Mouse (Mus musculus) myocyte (in vitro differentiated cells): ENCODE data around the gene Bnc1. TPM values are rescaled to one million over a fixed set of nuclear protein-coding genes. Genes with fewer than 3 reads are reported as not detected.

Experiments used
- H3K27me3 ChIP-seq: one replicate; pipeline ENCODE4 v1.6.1; 2011; ENCODE audit not compliant: control insufficient read depth, insufficient read depth, insufficient read length
- H3K36me3 ChIP-seq: one replicate; pipeline ENCODE4 v1.6.1; 2011; ENCODE audit not compliant: control insufficient read depth, insufficient read depth
- H3K4me2 ChIP-seq: one replicate; pipeline ENCODE4 v1.6.1; 2011; ENCODE audit warnings: low read depth, control low read depth
- H3K4me3 ChIP-seq: one replicate; pipeline ENCODE4 v1.5.1; 2011; ENCODE audit warnings: mild to moderate bottlenecking, control low read depth, moderate library complexity
- H3K79me2 ChIP-seq: one replicate; pipeline ENCODE4 v1.6.1; 2011; ENCODE audit not compliant: control insufficient read depth, insufficient read depth
- H3ac ChIP-seq: one replicate; pipeline ENCODE4 v1.6.1; 2011; ENCODE audit not compliant: control insufficient read depth, insufficient read length
- CEBPB ChIP-seq: IDR thresholded peaks from 2 replicates; pipeline ENCODE4 v1.6.1; 2011; ENCODE audit warnings: mild to moderate bottlenecking, moderate library complexity; ENCODE audit not compliant: poor library complexity, insufficient read depth, severe bottlenecking
- E2F4 ChIP-seq: IDR thresholded peaks from one replicate; pipeline ENCODE4 v1.6.1; 2011; ENCODE audit warnings: mild to moderate bottlenecking, control low read depth, moderate library complexity; ENCODE audit not compliant: insufficient read depth
- MAX ChIP-seq: IDR thresholded peaks from one replicate; pipeline ENCODE4 v1.6.1; 2011; ENCODE audit warnings: low read depth, mild to moderate bottlenecking, control low read depth
- MYOD1 ChIP-seq, 3 experiments: IDR thresholded peaks; one replicate each; pipeline ENCODE4 v1.6.1; 2011; ENCODE audit warnings: control low read depth in 2 of 3, low read depth in 2 of 3, mild to moderate bottlenecking in 2 of 3, moderate library complexity in 1 of 3; ENCODE audit not compliant: insufficient read length in 2 of 3, control insufficient read depth in 1 of 3
- MYOG ChIP-seq, 3 experiments: IDR thresholded peaks; one replicate each; pipeline ENCODE4 v1.6.1; 2011; ENCODE audit warnings: control low read depth in 2 of 3, low read depth in 2 of 3, mild to moderate bottlenecking in 2 of 3; ENCODE audit not compliant: insufficient read length in 2 of 3, control insufficient read depth in 1 of 3, insufficient read depth in 1 of 3
- POLR2A ChIP-seq: IDR thresholded peaks from one replicate; pipeline ENCODE4 v1.6.1; 2011; ENCODE audit warnings: low read depth, mild to moderate bottlenecking, control low read depth, moderate library complexity; ENCODE audit not compliant: insufficient read length
- POLR2AphosphoS2 ChIP-seq: IDR thresholded peaks from one replicate; pipeline ENCODE4 v1.6.1; 2011; ENCODE audit warnings: low read depth, control low read depth; ENCODE audit not compliant: insufficient read length
- REST ChIP-seq: IDR thresholded peaks from one replicate; pipeline ENCODE4 v1.6.1; 2011; ENCODE audit warnings: mild to moderate bottlenecking, control low read depth, moderate library complexity; ENCODE audit not compliant: insufficient read depth, insufficient read length
- SRF ChIP-seq: IDR thresholded peaks from one replicate; pipeline ENCODE4 v1.6.1; 2011; ENCODE audit warnings: low read depth; ENCODE audit not compliant: control insufficient read depth, insufficient read length
- TCF12 ChIP-seq: IDR thresholded peaks from one replicate; pipeline ENCODE4 v1.6.1; 2011; ENCODE audit warnings: mild to moderate bottlenecking, control low read depth; ENCODE audit not compliant: poor library complexity, insufficient read depth, severe bottlenecking
- TCF3 ChIP-seq: IDR thresholded peaks from one replicate; pipeline ENCODE4 v1.6.1; 2011; ENCODE audit warnings: low read depth, control low read depth; ENCODE audit not compliant: insufficient read length
- USF1 ChIP-seq: IDR thresholded peaks from one replicate; pipeline ENCODE4 v1.6.1; 2011; ENCODE audit warnings: low read depth, mild to moderate bottlenecking, control low read depth, moderate library complexity
- polyA plus RNA-seq: library from polyadenylated mRNA; unstranded; fragments of >200 nt; fragmentation: generic; extraction: Trizol; gene quantifications from one replicate; pipeline ENCODE4 v1.2.1, GENCODE M21; 2012; ENCODE audit warnings: missing spikeins

Bnc1 gene
- polyA plus RNA-seq, 1 experiment = 0.06 TPM

DNA sequence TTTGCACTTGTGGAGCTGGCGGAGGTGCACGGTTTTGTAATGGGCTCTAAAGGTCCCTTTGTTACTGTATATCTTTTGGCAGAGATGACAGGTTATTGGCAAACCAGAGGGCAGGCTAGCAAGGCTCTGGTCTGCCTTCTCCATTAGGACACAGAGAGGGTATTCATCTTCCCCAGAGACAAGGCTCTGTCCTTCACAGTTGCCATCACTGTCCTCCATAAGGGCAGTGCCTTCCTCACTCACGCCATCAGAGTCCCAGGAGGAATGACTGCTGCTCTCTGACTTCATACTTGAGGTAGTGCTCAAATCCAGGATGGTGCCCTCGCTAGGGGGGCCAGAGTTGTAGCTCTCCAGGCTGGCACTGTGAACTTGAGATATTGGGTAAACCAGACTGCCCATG, 23.6 kb downstream of the Bnc1 start:
- TF ChIP-seq POLR2AphosphoS2 = no peak
- no peak for TF ChIP-seq TCF3
- TF ChIP-seq MAX = no peak
- TF ChIP-seq TCF12 = no peak
- no peak for TF ChIP-seq MYOD1 (IDR thresholded peaks at IDR 0.05; ENCODE audit: control insufficient read depth in 1 of 3, insufficient read length in 2 of 3, low read depth in 2 of 3)
- TF ChIP-seq USF1 = no peak
- no peak for TF ChIP-seq SRF
- no peak for TF ChIP-seq MYOG (IDR thresholded peaks at IDR 0.05; ENCODE audit: control insufficient read depth in 1 of 3, insufficient read depth in 1 of 3, insufficient read length in 2 of 3, low read depth in 2 of 3)
- TF ChIP-seq REST = no peak
- no peak for TF ChIP-seq CEBPB
- no peak for TF ChIP-seq E2F4
- TF ChIP-seq POLR2A = no peak

GRCm38 (mm10) chr7:81966195-81966594, 25.9 kb downstream of the Bnc1 start:
- Histone ChIP-seq H3K36me3 (no peaks in the 10 kb centered on the region), H3K27me3 (peaks cover 13% of the 10 kb centered on the region), H3K4me2 (no peak overlapping the region), H3ac (no peak overlapping the region), H3K4me3 (no peak overlapping the region), H3K79me2 (no peaks in the 10 kb centered on the region)
- no peak for TF ChIP-seq E2F4

More for the DNA sequence above, 23.6 kb downstream of the Bnc1 start:
- no peaks in the 10 kb centered on the region for H3K36me3 ChIP-seq
- H3K4me2 ChIP-seq = no peak overlapping the region
- no peak overlapping the region for H3K4me3 ChIP-seq
- H3ac ChIP-seq = no peak overlapping the region
- no peaks in the 10 kb centered on the region for H3K79me2 ChIP-seq
- H3K27me3 ChIP-seq = peaks cover 15% of the 10 kb centered on the region

- Histone ChIP-seq H3K79me2 (no peaks in the 10 kb centered on the region), H3K36me3 (no peaks in the 10 kb centered on the region), H3ac (no peak overlapping the region), H3K27me3 (peaks cover 28% of the 10 kb centered on the region), H3K4me2 (no peak overlapping the region), H3K4me3 (no peak overlapping the region)
- no peak for TF ChIP-seq POLR2A
- TF ChIP-seq MAX = no peak
These were observed 32.4 kb downstream of the Bnc1 start for GRCm38 (mm10) chr7:81959704-81960103.

DNA sequence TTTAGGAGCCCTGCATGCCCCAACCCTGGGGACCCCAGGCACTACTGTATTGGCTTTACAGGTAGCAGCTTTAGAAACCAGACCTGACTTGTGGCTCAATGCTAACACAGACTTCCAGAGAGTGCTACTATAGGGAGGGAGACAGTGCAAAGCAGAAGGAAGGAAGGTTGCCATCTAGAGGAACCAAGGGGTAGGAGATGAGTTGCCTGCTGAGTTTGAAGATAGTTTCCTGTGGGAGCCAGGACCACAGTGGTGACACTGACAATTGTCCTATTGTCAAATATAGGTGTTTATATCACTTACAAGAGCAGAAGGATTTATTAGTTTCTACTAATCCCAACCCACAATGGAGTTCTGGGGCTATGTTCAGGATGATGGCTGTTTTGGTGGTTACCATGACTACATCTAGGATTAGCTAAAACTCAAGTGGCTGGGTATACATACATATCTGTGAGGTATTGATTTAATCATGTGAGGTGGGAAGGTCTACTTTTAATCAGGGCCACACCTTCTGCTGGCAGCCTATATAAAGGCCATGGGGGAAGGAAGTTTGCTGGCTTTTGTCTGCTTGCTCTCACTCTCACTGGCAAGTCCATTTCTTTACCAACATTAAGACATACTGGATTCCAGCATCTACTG, 37.8 kb downstream of the Bnc1 start:
- H3K4me3 ChIP-seq = no peak overlapping the region
- H3K79me2 ChIP-seq = no peaks in the 10 kb centered on the region
- no peak overlapping the region for H3ac ChIP-seq
- H3K4me2 ChIP-seq = no peak overlapping the region
- peaks cover 23% of the 10 kb centered on the region for H3K27me3 ChIP-seq
- TF ChIP-seq POLR2AphosphoS2 (no peak), MYOG (IDR thresholded peaks at IDR 0.05; ENCODE audit: control insufficient read depth in 1 of 3, insufficient read depth in 1 of 3, insufficient read length in 2 of 3, low read depth in 2 of 3) (no peak), POLR2A (no peak), SRF (no peak), MYOD1 (IDR thresholded peaks at IDR 0.05; ENCODE audit: control insufficient read depth in 1 of 3, insufficient read length in 2 of 3, low read depth in 2 of 3) (no peak), CEBPB (no peak), TCF12 (no peak), USF1 (no peak), TCF3 (no peak), MAX (no peak), REST (no peak), E2F4 (no peak)
- H3K36me3 ChIP-seq = no peaks in the 10 kb centered on the region

DNA sequence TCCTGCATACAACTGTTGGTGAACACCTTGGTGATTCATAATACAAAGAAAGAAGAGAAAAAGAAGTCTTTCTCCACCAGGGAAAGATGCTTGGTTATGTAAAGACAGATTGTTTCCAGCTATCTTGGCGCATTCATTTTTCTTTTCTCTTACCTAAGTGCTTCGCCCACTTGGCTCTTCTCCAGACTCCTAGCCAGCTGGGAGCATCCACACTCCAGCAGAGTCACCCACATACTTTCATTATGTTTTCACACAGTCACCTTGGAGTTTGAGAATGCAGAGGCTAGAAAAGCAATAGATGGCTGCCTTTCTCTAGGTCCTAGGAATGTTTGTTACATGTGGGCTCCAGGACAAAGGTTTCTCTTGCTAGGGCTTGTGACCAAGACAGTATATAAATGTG, 41.6 kb downstream of the Bnc1 start:
- Histone ChIP-seq H3K27me3 (peaks cover 8% of the 10 kb centered on the region), H3ac (no peak overlapping the region), H3K36me3 (no peaks in the 10 kb centered on the region), H3K4me2 (no peak overlapping the region), H3K79me2 (no peaks in the 10 kb centered on the region), H3K4me3 (no peak overlapping the region)
- TF ChIP-seq POLR2A (no peak), TCF12 (no peak), REST (no peak), MAX (no peak), E2F4 (no peak), MYOD1 (IDR thresholded peaks at IDR 0.05; ENCODE audit: control insufficient read depth in 1 of 3, insufficient read length in 2 of 3, low read depth in 2 of 3) (no peak), POLR2AphosphoS2 (no peak), SRF (no peak)
